Mouse (Mus musculus) stomach, embryonic 16.5 days (tissue): Measurements from ENCODE around the gene Cbx1. TPM values are rescaled to one million over a fixed set of nuclear protein-coding genes. Genes with fewer than 3 reads are reported as not detected.

Source experiments
- ATAC-seq: fragments of 200-750 bp; cut with Nextera tagmentation; 2 replicates; pipeline ENCODE4 v1.8.0; 2017; ENCODE audit warnings: moderate number of reproducible peaks, moderate TSS enrichment; ENCODE audit not compliant: insufficient read depth, low FRiP score
- H3K27ac ChIP-seq: fragments of 300-500 bp; sonication (generic); 2 replicates; pipeline ENCODE4 v1.5.1; 2014; ENCODE audit warnings: low read length
- H3K27me3 ChIP-seq: fragments of 300-500 bp; sonication (generic); 2 replicates; pipeline ENCODE4 v1.6.1; 2014; ENCODE audit warnings: low read length, control low read depth, mixed read lengths; ENCODE audit not compliant: control insufficient read depth, insufficient read depth
- H3K36me3 ChIP-seq: fragments of 300-500 bp; sonication (generic); 2 replicates; pipeline ENCODE4 v1.6.1; 2014; ENCODE audit warnings: low read length; ENCODE audit not compliant: control insufficient read depth, insufficient read depth
- H3K4me1 ChIP-seq: fragments of 300-500 bp; sonication (generic); 2 replicates; pipeline ENCODE4 v1.6.1; 2014; ENCODE audit warnings: low read length, control low read depth, mixed read lengths; ENCODE audit not compliant: control insufficient read depth, insufficient read depth
- H3K4me2 ChIP-seq: fragments of 300-500 bp; sonication (generic); 2 replicates; pipeline ENCODE4 v1.6.1; 2014; ENCODE audit warnings: low read depth, low read length, mixed read lengths
- H3K4me3 ChIP-seq: fragments of 300-500 bp; sonication (generic); replicated peaks from 2 replicates; pipeline ENCODE4 v1.5.1; 2014; ENCODE audit warnings: mild to moderate bottlenecking, low read length
- H3K9ac ChIP-seq: fragments of 300-500 bp; sonication (generic); 2 replicates; pipeline ENCODE4 v1.6.1; 2014; ENCODE audit warnings: low read length
- H3K9me3 ChIP-seq: fragments of 300-500 bp; sonication (generic); replicated peaks from 2 replicates; pipeline ENCODE4 v1.6.1; 2016; ENCODE audit warnings: low read length, control low read depth; ENCODE audit not compliant: control insufficient read depth
- WGBS: fragments of 180-500 bp; shearing (Covaris S2); extraction: QIAGEN DNeasy Blood & Tissue Kit; methylation state at CpG from one replicate; pipeline ENCODE4 v1.1.7; 2014; 5-methylcytosine and 5-hydroxymethylcytosine counted together
- polyA plus RNA-seq: library from polyadenylated mRNA; unstranded; fragments of >200 nt; fragmentation: Nextera tagmentation; extraction: Ambion mirVana; gene quantifications from 2 replicates; pipeline ENCODE4 v1.2.1, GENCODE M21; 2015

The Cbx1 gene
- polyA plus RNA-seq, 1 experiment from 2014 or later, result 75.1 TPM

GRCm38 (mm10) chr11:96831516-96831915 lies 42.6 kb downstream of the Cbx1 start:
- Histone ChIP-seq H3K27ac (no peak overlapping the region), H3K4me2 (no peak overlapping the region)
- WGBS, result 60% methylated on average over 4 of the region's 4 CpGs

GRCm38 (mm10) chr11:96832541-96832940 lies 43.6 kb downstream of the Cbx1 start:
- Histone ChIP-seq H3K36me3 (no peaks in the 10 kb centered on the region), H3K4me3 (no peak overlapping the region), H3K27me3 (no peaks in the 10 kb centered on the region), H3K4me2 (no peak overlapping the region), H3K9me3 (no peaks in the 10 kb centered on the region), H3K4me1 (peaks cover 16% of the 10 kb centered on the region), H3K27ac (no peak overlapping the region), H3K9ac (no peak overlapping the region)
- WGBS, result 89% methylated on average over 3 of the region's 3 CpGs
- no peak for ATAC-seq

More at GRCm38 (mm10) chr11:96831516-96831915, 42.6 kb downstream of the Cbx1 start:
- Histone ChIP-seq H3K27me3 (no peaks in the 10 kb centered on the region), H3K36me3 (no peaks in the 10 kb centered on the region), H3K4me3 (no peak overlapping the region), H3K9ac (no peak overlapping the region), H3K4me1 (peaks cover 26% of the 10 kb centered on the region), H3K9me3 (no peaks in the 10 kb centered on the region)
- ATAC-seq, result no peak

- Histone ChIP-seq H3K27ac (no peak overlapping the region), H3K36me3 (no peaks in the 10 kb centered on the region), H3K9me3 (no peaks in the 10 kb centered on the region), H3K4me1 (peaks cover 12% of the 10 kb centered on the region), H3K9ac (no peak overlapping the region), H3K4me3 (no peak overlapping the region), H3K27me3 (no peaks in the 10 kb centered on the region), H3K4me2 (no peak overlapping the region)
- no peak for ATAC-seq
- WGBS, result 52% methylated on average over 2 of the region's 2 CpGs
These were observed 44.0 kb downstream of the Cbx1 start for GRCm38 (mm10) chr11:96832973-96833372.

DNA sequence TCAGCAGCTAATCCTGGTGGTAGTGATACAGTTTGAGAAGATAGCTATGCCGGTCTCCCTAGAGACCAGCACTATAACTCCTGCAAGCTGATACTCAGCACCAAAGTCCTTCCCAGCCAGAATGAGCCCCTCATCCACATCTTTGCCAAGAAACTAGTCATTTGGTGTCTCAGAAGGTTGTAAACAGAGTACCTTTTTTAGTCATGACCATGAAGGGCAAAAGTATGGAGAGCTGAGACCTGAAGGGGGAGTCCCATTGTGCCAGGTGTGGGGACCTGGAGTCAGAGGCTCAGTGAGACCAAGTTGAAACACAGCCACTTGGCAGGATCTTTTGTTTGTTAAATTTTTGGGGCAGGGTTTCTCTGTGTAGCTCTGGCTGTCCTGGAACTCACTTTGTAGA lies 45.2 kb downstream of the Cbx1 start:
- H3K4me3 ChIP-seq, result no peak overlapping the region
- no peaks in the 10 kb centered on the region for H3K27me3 ChIP-seq
- ATAC-seq, result no peak
- H3K9ac ChIP-seq, result no peak overlapping the region
- no peaks in the 10 kb centered on the region for H3K36me3 ChIP-seq
- 0 out of 2 replicates have a peak, but pooled peaks cover 3% of the 10 kb centered on the region for H3K4me1 ChIP-seq
- no peaks in the 10 kb centered on the region for H3K9me3 ChIP-seq
- H3K27ac ChIP-seq, result no peak overlapping the region
- no peak overlapping the region for H3K4me2 ChIP-seq
- 90% methylated on average over 1 of the region's 1 CpGs for WGBS

- no peak overlapping the region for H3K4me2 ChIP-seq
- 29% methylated on average over 9 of the region's 9 CpGs for WGBS
- H3K9ac ChIP-seq, result no peak overlapping the region
- H3K27me3 ChIP-seq, result no peaks in the 10 kb centered on the region
- H3K4me1 ChIP-seq, result no peaks in the 10 kb centered on the region
- H3K4me3 ChIP-seq, result no peak overlapping the region
- no peak overlapping the region for H3K27ac ChIP-seq
- H3K36me3 ChIP-seq, result no peaks in the 10 kb centered on the region
- peak; percentile 56; the same call in 1 of the 2 replicates for ATAC-seq
- H3K9me3 ChIP-seq, result no peaks in the 10 kb centered on the region
These were observed 48.4 kb downstream of the Cbx1 start for GRCm38 (mm10) chr11:96837298-96837697.

DNA sequence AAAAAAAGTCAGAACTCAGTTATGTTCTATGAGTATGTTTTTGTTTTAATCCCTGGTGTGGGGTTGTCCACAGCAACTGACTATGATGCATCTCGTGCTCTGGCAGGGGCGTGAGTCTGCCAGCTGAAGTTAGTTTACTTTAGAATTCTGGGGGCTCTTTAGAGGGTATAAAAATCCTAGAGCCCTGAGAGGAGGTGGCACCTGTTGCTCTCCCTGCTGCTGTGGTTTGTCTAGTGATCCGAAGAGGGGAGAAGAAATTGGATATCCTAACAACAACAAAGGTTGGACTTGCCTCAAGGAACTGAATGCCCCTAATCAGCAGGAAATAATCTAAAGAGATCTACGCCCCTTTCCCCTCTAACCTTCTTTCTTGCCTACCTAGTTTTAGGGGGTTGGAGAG lies 49.4 kb downstream of the Cbx1 start:
- 45% methylated on average over 4 of the region's 4 CpGs for WGBS
- Histone ChIP-seq H3K27ac (no peak overlapping the region), H3K4me3 (no peak overlapping the region), H3K36me3 (no peaks in the 10 kb centered on the region), H3K4me1 (no peaks in the 10 kb centered on the region), H3K27me3 (no peaks in the 10 kb centered on the region), H3K9ac (no peak overlapping the region), H3K4me2 (no peak overlapping the region), H3K9me3 (no peaks in the 10 kb centered on the region)
- no peak for ATAC-seq

DNA sequence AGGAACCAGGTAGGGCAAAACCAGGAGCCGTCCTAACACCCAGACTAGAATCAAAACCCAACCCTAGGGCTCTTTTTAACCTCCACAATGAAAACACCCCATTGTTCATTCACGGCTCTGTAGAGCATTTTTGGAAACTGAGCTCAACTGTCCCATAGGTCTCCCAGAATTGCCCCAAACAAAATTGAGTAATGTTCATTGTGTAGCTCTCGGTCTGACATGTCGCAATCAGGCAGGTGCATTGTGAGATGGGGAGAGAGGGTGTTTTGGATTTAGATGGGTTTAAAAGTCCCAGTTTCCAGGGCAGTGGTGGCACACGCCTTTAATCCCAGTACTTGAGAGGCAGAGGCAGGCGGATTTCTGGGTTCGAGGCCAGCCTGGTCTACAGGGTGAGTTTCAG lies 50.5 kb downstream of the Cbx1 start:
- Histone ChIP-seq H3K4me1 (no peaks in the 10 kb centered on the region), H3K4me3 (no peak overlapping the region), H3K9ac (no peak overlapping the region), H3K27me3 (no peaks in the 10 kb centered on the region), H3K36me3 (no peaks in the 10 kb centered on the region), H3K9me3 (no peaks in the 10 kb centered on the region), H3K27ac (no peak overlapping the region), H3K4me2 (no peak overlapping the region)
- ATAC-seq, result no peak
- WGBS, result 80% methylated on average over 7 of the region's 7 CpGs

- H3K27me3 ChIP-seq, result no peaks in the 10 kb centered on the region
- no peak overlapping the region for H3K4me2 ChIP-seq
- no peak for ATAC-seq
- H3K4me1 ChIP-seq, result no peaks in the 10 kb centered on the region
- no peak overlapping the region for H3K27ac ChIP-seq
- 57% methylated on average over 3 of the region's 3 CpGs for WGBS
- no peak overlapping the region for H3K4me3 ChIP-seq
- H3K36me3 ChIP-seq, result no peaks in the 10 kb centered on the region
- H3K9me3 ChIP-seq, result no peaks in the 10 kb centered on the region
- H3K9ac ChIP-seq, result 0 out of 2 replicates have a peak overlapping the region, but pooled peaks have one; percentile 44
These were observed 51.0 kb downstream of the Cbx1 start for GRCm38 (mm10) chr11:96839877-96840276.

DNA sequence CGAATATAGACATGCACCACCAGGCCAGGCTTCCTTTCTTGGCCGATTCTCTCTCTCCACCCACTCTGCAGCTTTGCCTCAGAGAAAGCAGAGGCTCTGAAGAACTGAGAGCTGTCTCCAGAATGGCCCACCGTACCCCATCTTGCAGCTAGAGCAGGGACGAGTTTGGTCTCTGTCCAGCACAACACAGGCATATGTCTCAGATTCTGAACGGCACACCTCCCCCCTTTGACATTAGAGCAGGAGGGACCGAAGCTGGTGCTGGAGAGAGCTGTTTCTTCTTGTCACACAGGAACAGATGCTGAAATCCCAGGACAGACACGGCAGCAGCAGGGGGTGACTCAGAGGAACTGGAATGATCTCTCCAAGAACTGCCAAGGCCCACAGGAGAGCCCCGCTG lies 51.4 kb downstream of the Cbx1 start:
- H3K36me3 ChIP-seq, result no peaks in the 10 kb centered on the region
- H3K4me2 ChIP-seq, result no peak overlapping the region
- no peaks in the 10 kb centered on the region for H3K9me3 ChIP-seq
- H3K9ac ChIP-seq, result 0 out of 2 replicates have a peak overlapping the region, but pooled peaks have one; percentile 44
- no peak overlapping the region for H3K27ac ChIP-seq
- H3K27me3 ChIP-seq, result no peaks in the 10 kb centered on the region
- WGBS, result 44% methylated on average over 8 of the region's 8 CpGs
- no peaks in the 10 kb centered on the region for H3K4me1 ChIP-seq
- no peak overlapping the region for H3K4me3 ChIP-seq
- ATAC-seq, result no peak

DNA sequence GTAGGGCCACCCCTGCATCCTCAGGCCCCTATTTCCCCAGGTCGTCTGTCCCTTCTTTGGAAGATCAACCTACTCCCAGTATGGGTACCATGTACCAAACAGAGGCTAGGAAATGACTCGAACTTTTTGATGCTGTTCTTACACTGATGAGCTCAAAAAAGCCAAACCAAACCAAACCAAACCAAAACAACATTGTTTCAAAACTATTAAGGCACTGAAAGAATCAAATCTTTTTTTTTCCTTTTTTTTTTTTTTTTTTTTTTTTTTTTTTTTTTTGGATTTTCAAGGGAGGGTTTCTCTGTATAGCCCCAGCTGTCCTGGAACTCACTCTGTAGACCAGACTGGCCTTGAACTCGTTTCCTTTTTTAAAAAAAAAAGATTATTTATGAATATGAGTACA lies 54.7 kb downstream of the Cbx1 start:
- Histone ChIP-seq H3K4me1 (no peaks in the 10 kb centered on the region), H3K36me3 (no peaks in the 10 kb centered on the region), H3K4me3 (no peak overlapping the region), H3K27ac (no peak overlapping the region), H3K27me3 (no peaks in the 10 kb centered on the region), H3K4me2 (no peak overlapping the region), H3K9ac (no peak overlapping the region), H3K9me3 (no peaks in the 10 kb centered on the region; the same call in 1 of the 2 replicates)
- 51% methylated on average over 3 of the region's 3 CpGs for WGBS
- no peak for ATAC-seq
